Mouse (Mus musculus): ENCODE results near the gene Gm884.

The Gm884 gene

DNA sequence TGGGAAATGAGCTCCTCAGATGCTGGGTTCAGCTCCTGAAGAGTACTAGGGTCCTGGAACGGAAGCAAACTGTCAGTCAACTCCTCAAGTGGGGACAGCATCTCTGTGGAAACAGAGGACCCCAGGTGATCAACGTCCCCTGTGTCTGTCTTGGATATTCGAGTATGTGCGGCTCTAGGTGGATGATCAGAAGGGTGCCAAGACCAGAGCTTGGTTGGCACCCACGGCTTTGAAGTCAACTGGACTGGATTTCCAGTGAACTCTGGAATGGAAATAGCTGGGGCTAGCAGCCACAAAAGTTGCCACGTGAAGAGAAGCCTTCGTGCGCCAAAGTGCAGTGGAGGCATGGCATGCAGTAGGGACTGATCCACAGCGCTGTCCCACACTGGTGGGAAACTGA is at the start of gene Gm884:
Gm884 (minus strand) TSS at position 101 of the 400 bp plus-strand sequence.
- no peak for DNase-seq

DNA sequence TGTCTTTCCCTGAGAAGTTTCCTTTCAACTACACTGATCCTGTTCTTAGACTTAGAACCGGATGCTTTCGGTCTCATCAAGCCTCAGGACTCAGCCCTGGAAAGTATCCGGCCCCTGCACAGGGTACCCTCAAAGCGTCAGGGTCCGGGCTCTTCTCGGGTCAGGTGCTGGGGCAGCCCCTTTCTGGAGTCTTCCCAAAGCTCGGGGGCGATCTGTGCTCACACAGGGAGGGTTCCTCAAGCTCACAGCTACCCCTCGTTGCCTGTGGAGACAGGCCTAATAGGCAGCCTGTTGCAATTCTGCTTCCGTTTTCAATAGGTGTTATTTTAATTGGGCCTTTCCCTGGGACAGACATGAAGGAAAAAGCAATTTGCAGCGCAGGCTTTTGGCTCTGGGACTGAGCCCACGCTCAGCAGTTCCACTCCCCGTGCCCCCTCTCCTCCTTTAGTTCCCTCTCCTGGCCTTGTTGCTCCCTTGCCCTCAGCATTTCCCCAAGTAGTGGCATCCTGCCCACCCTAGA is 46.0 kb upstream of the Gm884 start:
- DNase-seq, result peak; percentile 9

DNA sequence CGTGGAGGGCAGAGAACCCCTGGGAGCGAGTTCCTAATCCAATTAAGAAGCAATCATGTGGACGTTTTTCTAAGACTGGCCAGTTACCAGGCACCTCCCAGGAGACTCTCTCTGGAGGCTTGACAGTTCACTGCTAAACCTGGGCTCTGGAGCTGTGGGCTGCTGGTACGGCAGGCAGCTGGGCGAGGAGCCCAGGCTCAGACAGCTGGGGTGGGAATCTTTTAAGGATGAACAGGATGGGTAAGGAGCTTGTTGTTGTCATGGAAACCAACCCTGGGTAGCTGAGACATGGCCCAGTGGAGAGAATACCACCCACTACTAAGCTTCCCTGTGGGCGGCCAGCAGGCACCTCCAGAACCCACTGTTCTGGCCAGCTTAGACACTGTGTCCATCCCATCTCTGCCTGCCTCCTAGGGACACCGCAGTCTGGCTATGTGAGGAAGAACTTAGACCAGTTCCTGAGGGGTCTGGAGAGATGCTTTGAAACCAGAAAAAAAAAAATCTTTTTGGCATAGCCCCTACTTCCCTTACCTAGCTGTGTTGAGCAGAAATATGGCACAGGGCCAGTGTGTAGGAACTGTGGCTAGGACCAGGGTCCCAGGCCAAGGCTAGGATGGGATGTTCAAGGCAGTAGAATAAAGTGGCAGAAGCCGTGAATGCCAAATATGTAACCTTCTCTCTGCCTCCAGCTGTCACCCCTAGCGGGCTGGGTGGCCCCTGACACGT is 45.4 kb upstream of the Gm884 start:
- peak; percentile 65 for DNase-seq

DNA sequence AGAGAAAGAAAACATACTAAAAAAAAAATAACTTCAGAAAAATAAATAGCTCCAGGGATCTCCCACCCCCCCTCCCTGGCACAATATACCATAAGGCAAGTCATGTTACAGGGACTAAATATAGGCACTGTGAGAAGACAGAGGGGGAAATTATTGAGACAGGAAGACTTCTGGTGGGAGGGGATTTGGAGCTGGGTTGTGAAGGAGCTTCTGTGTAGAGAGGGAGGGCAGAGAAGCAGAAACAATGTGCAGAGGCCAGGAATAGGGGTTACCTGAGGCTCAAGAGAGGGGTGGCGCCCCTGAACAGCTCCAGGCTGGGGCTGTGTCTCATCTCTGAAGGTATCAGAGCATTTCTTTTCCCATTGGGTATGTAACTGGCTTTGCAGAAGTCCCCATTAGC is 44.8 kb upstream of the Gm884 start:
- no peak for DNase-seq

DNA sequence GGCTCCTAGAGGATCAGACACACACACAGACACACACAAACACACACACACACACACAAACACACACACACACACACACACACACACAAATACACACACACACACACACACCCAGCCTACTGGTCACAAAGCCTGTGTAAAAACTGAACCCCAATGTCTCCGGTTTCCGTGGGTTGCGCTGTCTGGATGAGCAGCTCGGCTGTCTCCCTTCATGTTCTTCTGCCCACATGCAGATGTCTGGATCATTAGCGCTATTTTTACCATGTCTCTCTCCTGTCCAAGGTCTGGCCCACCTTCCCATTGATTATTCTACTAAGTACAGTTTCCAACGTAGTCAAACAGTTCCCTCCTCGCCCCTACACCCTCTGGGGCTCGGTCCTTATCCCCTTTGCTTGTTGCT is 42.2 kb upstream of the Gm884 start:
- no peak for DNase-seq

DNA sequence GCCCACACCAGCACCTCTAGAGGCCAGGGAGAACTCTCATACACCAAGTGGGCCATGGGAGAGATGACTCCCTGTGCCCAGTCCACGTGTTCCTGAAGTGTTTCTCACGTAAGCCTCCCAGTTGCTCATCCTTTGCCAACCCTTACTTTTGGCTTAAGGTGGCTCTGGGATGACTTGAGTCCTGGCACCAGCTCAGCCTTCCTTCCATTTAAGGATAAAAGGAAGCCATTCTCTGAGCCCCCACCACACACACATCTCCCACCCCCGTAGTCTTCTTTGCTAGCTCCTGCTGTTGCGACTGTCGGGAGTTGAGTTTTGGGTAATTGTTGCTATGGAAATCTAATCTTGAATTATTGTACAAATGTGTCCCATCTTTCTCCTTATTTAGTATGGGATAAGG is 41.6 kb upstream of the Gm884 start:
- DNase-seq, result no peak

DNA sequence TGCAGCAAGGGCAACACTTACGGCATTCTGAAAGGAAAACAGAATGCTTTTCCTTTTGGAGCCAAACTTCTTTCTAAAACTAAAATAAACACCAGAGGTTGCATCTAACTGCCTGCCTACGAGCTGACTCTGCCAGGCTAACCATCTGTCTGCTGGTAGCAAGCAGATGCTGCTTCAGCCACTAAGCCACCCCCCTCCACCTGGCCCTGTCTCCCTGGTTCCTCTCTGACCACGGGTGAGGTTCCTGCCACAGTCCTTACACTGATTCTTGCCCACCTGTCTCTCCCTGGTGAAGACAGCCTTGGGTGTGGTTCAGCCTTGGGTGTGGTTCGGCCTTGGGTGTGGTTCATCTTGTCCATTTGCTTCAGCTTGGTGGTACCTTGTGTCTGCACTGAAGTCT is 40.9 kb upstream of the Gm884 start:
- DNase-seq, result peak; percentile 24

DNA sequence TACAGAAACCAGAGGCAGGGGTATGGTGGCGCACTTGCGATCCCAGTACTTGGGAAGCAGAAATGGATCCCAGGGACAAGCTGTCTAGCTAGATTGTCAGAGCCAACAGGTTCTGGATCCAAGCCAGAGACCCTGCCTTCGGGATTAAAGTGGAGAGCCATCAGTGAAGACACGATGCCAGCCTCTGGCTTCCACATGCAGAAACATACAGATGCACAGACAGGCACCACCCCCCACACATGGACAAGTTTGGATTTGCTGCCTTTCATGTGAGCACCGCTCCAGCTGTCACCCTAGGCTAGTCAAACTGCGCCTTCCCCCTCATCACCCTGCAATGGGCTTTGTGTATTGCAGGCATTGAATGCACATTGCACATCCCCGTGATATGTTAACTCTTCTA is 37.2 kb upstream of the Gm884 start:
- peak; percentile 21 for DNase-seq

DNA sequence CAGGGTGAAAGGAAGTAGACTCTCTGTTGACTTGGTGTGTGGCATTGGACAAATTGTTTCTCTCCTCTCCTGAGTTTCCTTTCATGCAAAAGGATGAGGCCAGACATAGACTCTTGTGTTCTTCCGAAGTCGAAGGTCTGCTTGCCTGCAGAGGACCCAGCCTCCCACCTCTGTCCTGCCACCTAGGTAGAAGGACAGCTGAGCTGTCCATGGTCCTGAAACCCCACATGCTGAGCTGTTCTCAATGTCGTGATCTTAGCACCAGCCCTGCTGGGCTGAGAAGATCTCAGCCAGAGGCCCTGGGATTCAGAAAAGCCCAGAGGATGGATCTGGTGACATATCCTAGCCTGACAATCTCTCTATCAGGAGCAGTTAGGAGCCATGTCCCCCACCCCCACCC is 35.6 kb upstream of the Gm884 start:
- peak; percentile 60 for DNase-seq

DNA sequence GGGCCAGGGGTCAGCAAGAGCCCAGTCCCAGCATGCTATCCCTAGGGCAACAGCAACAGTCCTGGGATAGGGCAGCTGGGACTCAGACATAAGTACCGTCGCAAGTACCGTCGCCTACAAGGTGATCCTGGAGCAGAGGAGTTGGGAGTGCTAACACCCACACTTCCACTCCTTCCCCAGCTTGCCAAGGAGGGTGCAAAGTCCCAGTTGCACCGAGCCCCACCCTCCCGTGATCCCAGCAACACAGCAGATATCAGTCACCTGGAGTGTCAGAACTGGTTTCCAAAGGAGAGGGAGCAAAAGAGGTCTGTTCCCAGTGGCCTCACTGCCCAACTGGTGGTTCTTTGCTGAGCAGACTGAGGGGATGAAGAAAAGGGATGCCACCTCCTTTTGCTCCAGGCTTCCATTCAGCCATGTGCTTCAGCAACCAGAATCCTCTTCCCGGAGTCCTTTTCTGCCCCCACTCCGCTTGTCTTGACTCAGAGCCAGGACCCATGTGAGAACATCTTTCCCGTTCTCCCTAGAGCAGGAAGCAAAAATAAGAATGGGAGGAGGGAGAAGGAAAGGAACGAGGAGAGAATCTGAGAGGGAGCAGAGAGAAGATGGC is 32.5 kb upstream of the Gm884 start:
- no peak for DNase-seq

DNA sequence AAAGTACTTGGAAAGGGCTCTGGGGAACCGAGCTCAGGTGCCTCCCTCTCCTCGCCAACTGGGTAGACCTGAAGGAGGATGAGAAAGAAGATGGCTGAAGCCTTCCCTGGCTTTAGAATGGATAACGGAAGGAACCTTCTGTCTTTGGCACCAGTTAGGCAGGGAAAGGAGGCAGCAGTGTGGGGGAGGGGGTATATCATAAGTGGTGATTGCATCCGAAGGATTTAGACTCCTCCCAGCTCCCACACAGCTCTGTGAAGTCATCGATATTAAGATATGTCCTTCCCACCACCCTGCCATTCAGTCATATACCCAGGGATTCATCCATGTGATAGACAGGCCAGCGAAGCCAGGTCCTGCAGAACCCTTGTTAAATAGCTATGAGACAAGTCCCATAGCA is 30.5 kb upstream of the Gm884 start:
- no peak for DNase-seq

DNA sequence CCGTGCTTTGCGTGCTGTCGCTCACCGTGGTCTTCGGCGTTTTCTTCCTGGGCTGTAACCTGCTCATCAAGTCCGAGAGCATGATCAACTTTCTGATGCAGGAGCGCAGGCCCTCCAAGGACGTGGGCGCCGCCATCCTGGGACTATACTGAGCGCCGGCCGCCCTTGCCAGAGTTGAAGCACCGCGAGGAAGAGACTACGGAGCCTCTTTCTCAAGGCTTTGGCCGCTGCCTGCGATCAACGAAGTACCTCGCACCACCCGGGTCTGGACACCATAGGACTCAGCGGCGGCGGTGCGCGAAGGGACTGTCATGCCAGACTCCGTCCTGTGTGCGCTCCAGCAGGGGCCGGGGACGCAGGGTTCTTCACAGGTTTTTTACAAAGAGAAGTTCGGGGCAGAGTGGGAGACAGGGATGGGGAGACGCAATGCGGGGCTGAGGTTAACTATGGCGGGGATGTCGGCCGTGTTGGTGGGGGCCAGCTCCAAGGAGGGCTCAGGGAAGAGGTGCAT is 29.1 kb upstream of the Gm884 start:
- DNase-seq, result no peak

DNA sequence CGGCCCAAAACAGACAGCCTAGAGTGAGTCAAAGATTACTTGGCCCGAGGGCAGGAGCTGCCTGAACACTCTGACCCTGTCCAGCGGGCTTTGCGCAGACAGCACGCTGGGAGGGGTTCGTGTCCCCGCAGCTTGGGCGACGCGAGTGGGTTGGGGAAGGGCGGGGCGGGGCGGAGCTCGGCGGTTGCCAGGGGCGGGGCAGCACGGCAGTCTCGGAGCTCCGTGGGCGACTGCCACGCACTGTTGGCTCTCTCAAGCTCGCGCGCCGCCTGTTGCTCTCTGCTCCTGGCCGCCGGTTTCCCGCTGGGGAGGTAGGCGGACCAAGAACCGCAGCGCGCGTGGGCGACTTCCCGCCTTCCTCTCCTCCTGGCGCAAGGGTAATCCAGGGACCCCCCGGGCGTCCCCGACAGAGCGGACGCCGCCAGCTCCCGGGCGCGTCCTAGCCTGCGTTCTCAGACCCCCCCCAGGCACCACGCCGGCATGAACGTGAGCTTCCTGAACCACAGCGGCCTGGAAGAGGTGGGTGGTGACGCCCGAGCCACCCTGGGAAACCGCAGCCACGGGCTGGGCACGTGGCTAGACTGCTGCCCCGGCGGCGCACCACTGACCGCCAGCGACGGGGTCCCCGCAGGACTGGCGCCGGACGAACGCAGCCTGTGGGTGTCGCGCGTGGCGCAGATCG is 28.5 kb upstream of the Gm884 start, which contains the start of gene Rprml:
Rprml (plus strand) TSS at position 270 of the 682 bp plus-strand sequence.
- DNase-seq, result peak; percentile 44

DNA sequence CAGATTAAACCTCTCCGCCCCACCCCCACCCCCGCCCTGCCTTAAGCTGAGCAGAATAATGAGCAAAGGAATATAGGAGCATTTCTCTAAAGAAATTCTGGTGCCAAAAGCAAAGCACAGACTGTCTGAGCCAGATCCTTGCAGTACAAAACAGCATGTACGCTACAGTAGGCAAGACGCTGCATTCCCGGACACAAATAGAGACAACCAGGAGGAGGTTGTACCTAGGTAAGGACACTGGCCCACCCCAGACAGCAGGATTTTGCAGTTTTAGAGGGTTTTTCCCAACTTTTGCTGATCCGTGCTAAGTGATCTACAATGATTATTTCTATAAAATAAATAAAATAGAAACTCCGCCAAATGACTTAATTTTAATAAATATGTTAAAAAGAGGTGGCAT is 27.7 kb upstream of the Gm884 start:
- DNase-seq, result no peak

DNA sequence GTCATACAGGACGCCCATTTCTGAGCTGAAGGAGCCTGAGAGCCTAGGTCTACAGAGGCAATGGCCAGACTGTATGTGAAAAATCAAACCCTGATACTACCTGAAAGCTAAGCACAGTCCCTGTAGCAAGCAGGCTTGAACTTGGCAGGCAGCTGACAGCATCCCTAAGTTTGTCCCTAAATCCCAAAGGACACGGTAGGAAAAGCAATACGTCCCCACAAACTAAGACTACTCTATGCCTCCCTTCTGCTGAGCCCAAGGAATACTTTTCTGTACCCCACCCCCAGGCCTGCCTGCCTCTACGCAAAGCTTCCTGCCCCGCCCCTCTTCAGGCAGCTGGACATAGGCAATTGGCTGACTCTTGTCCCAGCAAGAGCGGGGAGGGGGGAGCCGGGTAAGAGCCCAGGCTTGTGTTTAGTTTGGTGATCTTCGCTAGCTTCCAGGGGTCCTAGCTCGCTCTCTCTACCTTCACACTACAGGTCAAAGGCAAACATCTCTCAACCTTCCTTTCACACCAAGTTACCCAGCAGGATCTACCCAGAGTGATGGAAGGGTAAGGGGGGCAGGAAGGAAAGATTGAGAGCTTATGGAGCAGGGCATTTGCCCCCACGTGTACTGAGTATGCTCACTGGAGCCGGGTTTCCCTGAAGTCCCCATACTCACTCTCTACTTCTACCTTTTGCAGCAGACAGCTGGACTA is 27.1 kb upstream of the Gm884 start:
- no peak for DNase-seq

DNA sequence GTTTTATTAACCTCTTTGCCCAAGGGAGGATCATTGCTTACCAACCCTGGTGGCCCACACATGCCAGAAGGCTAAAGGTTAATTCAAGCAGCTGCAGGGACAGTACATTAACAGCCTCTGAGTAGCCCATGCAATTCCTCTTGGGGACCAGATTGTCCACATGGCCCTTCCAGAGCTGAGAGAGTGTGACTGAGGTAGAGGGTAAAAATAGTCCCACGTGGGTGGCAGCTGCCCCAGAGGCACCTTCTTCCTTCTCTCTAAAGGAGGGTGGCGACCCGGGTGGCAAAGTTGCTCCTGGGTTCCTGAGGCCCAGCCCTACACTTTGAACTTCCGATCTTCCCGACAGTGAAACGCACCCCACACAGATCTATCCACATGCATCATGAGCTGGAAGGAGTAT is 25.4 kb upstream of the Gm884 start:
- DNase-seq, result no peak

DNA sequence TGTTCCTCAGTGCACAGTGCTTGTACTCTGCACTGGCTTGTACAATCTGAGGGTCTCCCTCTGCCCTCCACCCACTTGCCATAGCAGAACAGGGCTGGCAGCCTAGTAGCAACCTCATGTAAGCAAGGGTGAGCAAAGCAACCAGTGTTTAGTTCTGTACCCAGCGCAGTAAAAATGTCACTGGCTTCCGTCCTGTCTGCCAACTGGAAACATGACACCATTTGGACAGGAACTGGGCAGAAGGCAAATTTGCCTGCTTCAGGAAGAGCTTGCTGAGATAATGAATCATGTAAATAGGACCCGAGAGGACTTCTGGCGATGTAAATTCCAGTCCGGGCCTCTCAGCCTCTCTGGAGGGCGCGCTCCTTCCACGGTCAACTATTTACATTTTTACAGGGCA is 24.8 kb upstream of the Gm884 start:
- DNase-seq, result no peak

DNA sequence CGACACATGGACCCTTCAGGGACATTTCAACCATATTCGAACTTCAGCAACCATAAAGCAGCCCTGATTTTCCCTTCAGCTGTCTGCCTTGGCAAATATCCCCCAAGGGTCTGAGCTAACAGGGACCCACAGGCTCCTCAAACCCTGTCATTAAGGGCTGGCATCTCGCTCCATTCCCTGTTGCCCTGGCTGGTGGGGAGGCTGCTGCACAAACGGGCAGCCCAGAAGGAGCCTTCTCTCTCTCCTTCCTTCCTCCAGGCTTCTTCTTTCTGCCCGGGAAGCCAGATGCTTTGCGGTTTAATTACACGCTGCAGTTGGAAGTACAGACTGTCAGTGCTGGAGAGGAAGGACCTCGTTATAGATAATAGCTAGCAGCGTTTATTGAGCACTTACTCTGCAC is 22.3 kb upstream of the Gm884 start:
- DNase-seq, result no peak

DNA sequence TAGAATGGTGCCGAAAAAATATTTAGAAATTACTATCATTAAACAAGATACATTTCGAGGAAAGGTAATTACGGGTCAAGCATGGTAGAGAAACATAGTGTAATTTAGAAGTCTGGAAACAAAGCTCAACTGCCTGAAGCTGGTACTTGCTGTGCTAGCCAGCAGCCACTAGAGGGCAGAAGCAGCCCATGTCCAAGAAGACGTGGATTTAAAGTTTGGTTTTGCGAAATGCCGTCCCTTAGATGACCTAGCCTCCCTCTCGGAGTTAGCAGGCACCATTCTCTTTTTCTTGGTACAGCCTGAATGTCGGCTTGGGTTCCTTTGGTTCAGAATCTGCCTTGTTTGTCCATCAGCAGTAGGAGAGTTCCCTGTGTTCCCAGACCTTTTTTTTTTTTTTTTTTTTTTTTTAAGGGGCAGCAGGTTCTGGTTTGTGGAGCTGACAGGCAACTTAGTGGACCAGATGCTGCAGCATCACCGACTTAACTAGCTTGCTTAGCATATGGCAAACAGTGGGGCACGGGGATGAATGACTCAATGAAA is 18.5 kb upstream of the Gm884 start:
- peak; percentile 76 for DNase-seq

DNA sequence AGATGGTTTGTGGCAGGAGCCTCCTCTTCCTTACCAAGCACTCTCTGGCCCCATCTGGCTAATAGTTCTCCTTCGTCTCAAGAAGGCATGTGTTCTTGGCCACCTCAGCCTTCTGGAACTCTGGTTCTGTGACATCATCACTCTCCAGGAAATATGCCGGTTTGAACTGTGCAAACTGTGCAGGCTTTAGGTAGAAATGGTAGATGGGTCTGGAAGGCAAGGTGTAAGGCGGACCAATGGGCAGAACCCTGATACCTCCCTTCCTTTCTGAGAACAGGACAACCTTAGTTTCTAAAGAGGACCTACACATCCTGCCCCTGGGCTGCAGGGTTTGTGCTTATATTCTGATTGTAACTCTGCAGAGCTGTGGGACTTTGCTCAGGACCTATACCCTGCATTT is 17.9 kb upstream of the Gm884 start, which contains the start of gene Lyzl6:
Lyzl6 (minus strand) TSS at position 101 of the 400 bp plus-strand sequence.
- no peak for DNase-seq

DNA sequence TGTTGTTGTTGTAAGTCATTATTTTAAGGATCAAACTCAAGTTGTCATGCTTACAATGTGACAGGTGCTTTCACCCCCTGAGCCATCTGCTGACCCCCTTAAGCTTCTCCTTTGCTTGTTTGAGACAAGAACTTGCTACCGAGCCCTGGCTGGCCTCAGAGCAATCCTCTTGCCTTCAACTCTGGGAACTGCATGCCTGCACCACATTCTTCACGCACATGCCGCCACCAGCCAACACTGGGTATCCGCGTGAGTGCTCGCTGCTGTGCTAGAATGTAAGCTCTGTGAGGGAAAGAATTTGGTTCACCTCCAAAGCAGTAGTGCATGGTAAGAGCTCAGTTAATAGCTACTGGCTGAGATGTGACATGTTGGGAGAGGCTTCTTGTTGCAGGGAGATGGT is 15.3 kb upstream of the Gm884 start:
- DNase-seq, result no peak

DNA sequence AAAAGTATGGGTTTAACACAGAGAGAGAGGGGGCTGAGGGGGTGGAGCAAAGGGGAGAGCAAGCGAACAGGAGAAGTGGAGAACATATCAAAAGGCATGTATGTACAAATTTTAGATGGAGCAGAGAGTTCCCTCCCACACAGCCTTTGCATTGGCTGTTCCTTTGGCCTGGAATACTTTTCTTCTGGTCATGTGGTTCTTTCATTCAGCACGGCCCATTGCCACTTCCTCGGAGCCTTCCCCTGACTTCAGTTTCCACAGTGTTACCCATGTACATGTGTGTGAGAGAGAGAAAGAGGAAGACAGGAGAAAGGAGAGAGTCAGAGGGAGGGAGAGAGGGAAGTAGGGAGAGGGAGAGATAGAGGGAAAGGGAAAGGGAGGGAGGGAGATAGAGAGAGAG is 14.5 kb upstream of the Gm884 start:
- no peak for DNase-seq

DNA sequence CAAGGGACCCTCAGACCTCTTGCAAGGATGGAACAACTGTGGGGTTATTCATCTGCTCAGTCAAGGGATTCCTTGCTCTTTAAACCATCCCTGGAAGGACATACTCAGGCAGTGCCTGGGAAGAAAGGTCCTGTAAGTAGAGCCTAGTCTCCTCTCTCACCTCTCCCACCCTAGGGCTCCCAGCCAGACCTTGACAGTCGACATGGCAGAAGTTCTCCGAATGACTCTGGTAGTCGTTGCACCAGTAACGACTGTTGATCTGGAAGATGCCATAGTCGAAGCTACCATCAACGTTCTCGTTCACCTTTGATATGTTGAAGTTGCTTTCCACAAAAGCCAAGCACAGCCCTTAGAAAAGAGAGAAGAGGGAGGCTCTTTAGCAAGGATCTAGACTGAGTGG is 13.9 kb upstream of the Gm884 start:
- no peak for DNase-seq

All from retina, postnatal 1 day (tissue).